10 mouse cellular contexts compared by ENCODE assay signal in the genomic region with DNA sequence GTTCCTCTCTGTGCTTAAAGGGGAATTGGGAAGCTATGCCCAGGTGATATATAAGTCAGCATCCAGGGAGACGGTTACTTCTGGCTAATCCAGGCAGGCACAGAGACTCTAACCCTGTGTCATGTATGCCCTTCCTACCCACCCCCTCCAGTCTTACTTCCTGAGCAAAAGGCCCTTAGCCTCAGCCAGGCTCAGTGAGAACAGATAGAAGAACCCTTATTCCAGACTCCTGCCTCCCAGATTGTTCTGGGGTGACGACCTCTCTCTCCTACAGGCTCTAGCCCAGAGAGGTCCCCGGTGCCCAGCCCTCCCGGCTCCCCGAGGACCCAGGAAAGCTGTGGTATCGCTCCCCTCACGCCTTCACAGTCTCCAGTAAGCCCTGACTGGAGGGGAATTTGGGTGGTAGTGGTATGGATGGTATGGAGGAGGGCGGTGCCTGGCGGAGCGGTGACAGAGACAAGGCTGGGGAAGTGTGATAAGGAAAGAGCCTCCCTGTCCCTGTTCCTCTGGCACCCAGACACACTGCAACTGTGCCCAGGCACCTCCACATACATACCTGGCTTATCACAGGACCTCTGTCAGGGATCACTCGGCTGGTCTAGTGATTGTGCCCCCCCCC. TPM values are rescaled to one million over a fixed set of nuclear protein-coding genes. Genes with fewer than 3 reads are reported as not detected.
DNase-seq lines count a peak whose midpoint lies in the region; ATAC-seq and TF ChIP-seq lines count a peak whose summit lies in the region.
"Had no signal": no experiment of that assay in that cellular context is flagged by ENCODE, and none has a peak within 500 bp of the region (broad histone marks: within the 10 kb centered on the region; RNA-seq: fewer than 3 reads in every experiment).

No protein-coding gene starts in this region.

- no peak overlapping the region for H3K4me3 ChIP-seq in kidney, adult 2 months (ENCODE audit: insufficient read depth, low read depth, low read length)
- H3K4me3 ChIP-seq: embryonic facial prominence, embryonic 15.5 days; neural tube, embryonic 15.5 days had no signal

- WGBS in kidney, adult 2 months, result 82% methylated on average over 11 of the region's 11 CpGs

- no peak for TF ChIP-seq POLR2A in kidney, adult 2 months (IDR thresholded peaks at IDR 0.05; ENCODE audit: low read depth, low read length)

- no peak for TF ChIP-seq CTCF in kidney, adult 2 months (conservative IDR thresholded peaks at IDR 0.05; ENCODE audit: insufficient read depth, insufficient read length, low read depth, low read length)

- 0 out of 2 replicates have a peak, but pooled peaks cover 2% of the 10 kb centered on the region for H3K4me1 ChIP-seq in kidney, adult 2 months (ENCODE audit: control insufficient read depth, insufficient read depth, low read length)
- H3K4me1 ChIP-seq: embryonic facial prominence, embryonic 15.5 days; neural tube, embryonic 15.5 days had no signal

- no peak for DNase-seq in kidney, adult 2 months
- DNase-seq in kidney, postnatal 14 days, result no peak
- peak; percentile 90 for DNase-seq in c-Kit-positive CD71-positive TER-119-positive erythroid progenitor cells, embryonic 14.5 days (ENCODE audit: low spot score)
- peak; percentile 9 for DNase-seq in heart, postnatal 4 days
- no peak for DNase-seq in Muller cell, postnatal 12 days (ENCODE audit: inconsistent ontology term)

- peak overlapping the region; percentile 80 for H3K27ac ChIP-seq in kidney, adult 2 months (ENCODE audit: insufficient read depth, low read depth, low read length)
- H3K27ac ChIP-seq: embryonic facial prominence, embryonic 15.5 days; neural tube, embryonic 15.5 days had no signal

- peak; percentile 96 for ATAC-seq in megakaryocyte-erythroid progenitor cell, adult 5-6 weeks (replicated peaks; ENCODE audit: low FRiP score, low TSS enrichment, poor library complexity, severe bottlenecking)
- no peak for ATAC-seq in frontal cortex, adult (ENCODE audit: low TSS enrichment)
- ATAC-seq in activated CD4-positive, CD25-positive, alpha-beta regulatory T cell, adult 4 months, result no peak

- H3K36me3 ChIP-seq in kidney, adult 2 months (ENCODE audit: control insufficient read depth, insufficient read depth, low read length), result no peaks in the 10 kb centered on the region
- H3K36me3 ChIP-seq: neural tube, embryonic 15.5 days had no signal

- H3K27me3 ChIP-seq in kidney, adult 2 months (replicated peaks; ENCODE audit: control insufficient read depth, insufficient read depth, low read length), result no peaks in the 10 kb centered on the region
- H3K27me3 ChIP-seq: embryonic facial prominence, embryonic 15.5 days; neural tube, embryonic 15.5 days had no signal

RNA-seq across cellular contexts. Expression of a gene that starts 2.3 kb away (rescaled TPM):
- polyA plus RNA-seq in kidney, adult 2 months (2012; rRNA removed), result not detected in 2 replicates
- total RNA-seq in heart, postnatal 4 days (2021), result not detected
- total RNA-seq in megakaryocyte-erythroid progenitor cell, adult 5-6 weeks (2014; fragmentation: Nextera tagmentation), result not detected in 2 replicates
- total RNA-seq in megakaryocyte-erythroid progenitor cell, adult 5-6 weeks (2017), result not detected in 2 replicates
- polyA plus RNA-seq in activated CD4-positive, CD25-positive, alpha-beta regulatory T cell, adult 4 months (2017; shearing (Covaris generic)), result not detected
- polyA plus RNA-seq: embryonic facial prominence, embryonic 15.5 days; neural tube, embryonic 15.5 days had no signal

RNA-seq across cellular contexts. Expression of a gene that starts 8.6 kb away (rescaled TPM):
- polyA plus RNA-seq in kidney, adult 2 months (2012; rRNA removed), result 7.8 and 8.4 TPM in 2 replicates
- total RNA-seq in heart, postnatal 4 days (2021), result 10 to 100 TPM; 40.3 to 40.6 TPM
- 0.44 and 3.9 TPM in 2 replicates for total RNA-seq in megakaryocyte-erythroid progenitor cell, adult 5-6 weeks (2014; fragmentation: Nextera tagmentation)
- 1.3 TPM in 1 of 2 replicates, not detected in the other for total RNA-seq in megakaryocyte-erythroid progenitor cell, adult 5-6 weeks (2017)
- polyA plus RNA-seq in activated CD4-positive, CD25-positive, alpha-beta regulatory T cell, adult 4 months (2017; shearing (Covaris generic)), result under 1 TPM; 0.13 to 0.19 TPM

RNA-seq across cellular contexts. Expression of a gene that starts 24.3 kb away (rescaled TPM):
- 107 and 112 TPM in 2 replicates for polyA plus RNA-seq in kidney, adult 2 months (2012; rRNA removed)
- 10 to 100 TPM; 23.4 to 26.0 TPM for total RNA-seq in heart, postnatal 4 days (2021)
- 92.8 and 94.2 TPM in 2 replicates for total RNA-seq in megakaryocyte-erythroid progenitor cell, adult 5-6 weeks (2014; fragmentation: Nextera tagmentation)
- total RNA-seq in megakaryocyte-erythroid progenitor cell, adult 5-6 weeks (2017), result 29.0 and 55.6 TPM in 2 replicates
- polyA plus RNA-seq in activated CD4-positive, CD25-positive, alpha-beta regulatory T cell, adult 4 months (2017; shearing (Covaris generic)), result 10 to 100 TPM; 37.7 to 47.8 TPM

RNA-seq across cellular contexts. Expression of a gene that starts 44.2 kb away (rescaled TPM):
- 95.3 and 105 TPM in 2 replicates for polyA plus RNA-seq in kidney, adult 2 months (2012; rRNA removed)
- 10 to 100 TPM; 76.5 to 78.4 TPM for total RNA-seq in heart, postnatal 4 days (2021)
- 8.0 and 8.8 TPM in 2 replicates for total RNA-seq in megakaryocyte-erythroid progenitor cell, adult 5-6 weeks (2014; fragmentation: Nextera tagmentation)
- total RNA-seq in megakaryocyte-erythroid progenitor cell, adult 5-6 weeks (2017), result 6.8 and 10.8 TPM in 2 replicates
- 1 to 10 TPM; 3.0 to 3.1 TPM for polyA plus RNA-seq in activated CD4-positive, CD25-positive, alpha-beta regulatory T cell, adult 4 months (2017; shearing (Covaris generic))

RNA-seq across cellular contexts. Expression of a gene that starts 49.1 kb away (rescaled TPM):
- 1.5 and 7.5 TPM in 2 replicates for polyA plus RNA-seq in kidney, adult 2 months (2012; rRNA removed)
- under 1 TPM; 0.52 to 0.79 TPM for total RNA-seq in heart, postnatal 4 days (2021)
- 0.22 and 0.48 TPM in 2 replicates for total RNA-seq in megakaryocyte-erythroid progenitor cell, adult 5-6 weeks (2014; fragmentation: Nextera tagmentation)
- total RNA-seq in megakaryocyte-erythroid progenitor cell, adult 5-6 weeks (2017), result not detected in 2 replicates
- not detected for polyA plus RNA-seq in activated CD4-positive, CD25-positive, alpha-beta regulatory T cell, adult 4 months (2017; shearing (Covaris generic))

Comparison
In these comparisons a context has a peak if more than half of its experiments do, and no peak if none do; other contexts are left out.
1. DNase-seq: peak in c-Kit-positive CD71-positive TER-119-positive erythroid progenitor cells, embryonic 14.5 days (single experiment) and heart, postnatal 4 days (single experiment); none in kidney, adult 2 months (single experiment), kidney, postnatal 14 days (single experiment) and Muller cell, postnatal 12 days (single experiment).
2. RNA of a gene that starts 8.6 kb away (total RNA-seq): 40.3 to 40.6 TPM in heart, postnatal 4 days; 0.44 to 3.9 TPM in megakaryocyte-erythroid progenitor cell, adult 5-6 weeks; every median in the first group is over 4 times any median in the second.